Mouse (Mus musculus): Measurements from ENCODE around the gene Slc16a9. TPM values are rescaled to one million over a fixed set of nuclear protein-coding genes. Genes with fewer than 3 reads are reported as not detected.
"Not testable (repeated sequence)": the region's sequence is repeated elsewhere in the genome, so short reads cannot be mapped to it uniquely, and the experiment has no call there.

Gene Slc16a9
- polyA plus RNA-seq (2012; rRNA removed): 5.0 and 6.0 TPM in 2 replicates

DNA sequence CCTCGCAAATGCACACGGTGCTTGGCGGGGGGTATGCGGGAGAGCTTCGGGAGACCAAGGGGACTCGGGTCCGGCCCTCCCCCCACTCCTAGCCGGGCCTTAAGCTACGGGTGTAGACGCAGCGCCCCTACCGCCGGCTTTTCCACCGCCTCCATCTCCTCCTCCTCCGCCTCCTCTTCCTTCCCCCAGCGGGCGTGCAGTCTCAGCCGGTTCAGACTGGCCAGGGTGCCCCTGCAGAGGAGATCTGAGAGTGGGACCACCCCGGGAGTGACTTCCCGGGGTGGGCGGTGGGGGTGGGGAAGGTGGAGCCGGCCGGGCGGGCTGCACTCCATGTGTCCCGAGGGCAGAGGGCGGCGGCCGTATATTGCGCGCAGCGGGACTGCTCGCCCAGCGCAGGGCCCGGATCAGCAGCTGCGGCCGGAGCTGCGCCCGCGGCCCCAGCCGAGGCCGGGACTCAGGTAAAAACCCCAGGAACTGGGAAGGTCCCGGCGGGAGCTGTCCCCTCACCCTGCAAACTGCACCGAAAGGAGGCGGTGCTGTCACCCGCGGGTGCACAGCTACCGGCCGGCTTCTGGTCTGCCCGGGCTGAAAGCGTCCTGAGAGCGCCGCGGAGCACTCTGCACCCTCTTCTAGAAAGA is at the start of gene Slc16a9:
Gene Slc16a9, plus strand, starts transcription at position 180 of the 638 bp plus-strand sequence.
- DNase-seq (ENCODE audit: low read depth): no peak

- no peak for DNase-seq (ENCODE audit: low read depth)
Measured at GRCm38 (mm10) chr10:70195279-70195678, 49.6 kb upstream of the Slc16a9 start.

- no peak for DNase-seq (ENCODE audit: low read depth)
Measured at GRCm38 (mm10) chr10:70195786-70196185, 49.1 kb upstream of the Slc16a9 start.

DNA sequence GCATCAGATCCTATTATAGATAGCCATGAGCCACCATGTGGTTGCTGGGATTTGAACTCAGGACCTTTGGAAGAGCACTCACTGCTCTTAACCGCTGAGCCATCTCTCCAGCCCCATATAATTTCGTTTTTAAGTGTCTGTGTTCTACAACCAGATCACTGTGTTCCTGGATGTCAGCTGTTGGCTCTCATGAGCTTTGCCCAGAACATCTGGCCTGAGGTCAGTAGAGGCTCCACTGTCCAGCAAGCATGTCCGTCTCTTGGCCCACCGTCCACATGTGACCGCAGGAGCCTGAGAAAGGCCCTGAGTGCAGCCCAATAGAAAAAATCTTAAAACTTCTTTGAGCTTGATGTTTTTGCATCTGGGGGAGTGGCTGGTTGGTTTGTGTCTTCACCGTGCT is 48.2 kb upstream of the Slc16a9 start:
- no peak for DNase-seq (ENCODE audit: low read depth)

- DNase-seq (ENCODE audit: low read depth): no peak
Measured at GRCm38 (mm10) chr10:70197601-70198000, 47.3 kb upstream of the Slc16a9 start.

GRCm38 (mm10) chr10:70198012-70198411 is 46.9 kb upstream of the Slc16a9 start:
- no peak for DNase-seq (ENCODE audit: low read depth)

- no peak for DNase-seq (ENCODE audit: low read depth)
Measured at GRCm38 (mm10) chr10:70198951-70199463, 45.9 kb upstream of the Slc16a9 start.

- no peak for DNase-seq (ENCODE audit: low read depth)
Measured at GRCm38 (mm10) chr10:70199466-70200210, 45.3 kb upstream of the Slc16a9 start.

- DNase-seq (ENCODE audit: low read depth): no peak
Measured at GRCm38 (mm10) chr10:70200889-70201500, 43.9 kb upstream of the Slc16a9 start.

DNA sequence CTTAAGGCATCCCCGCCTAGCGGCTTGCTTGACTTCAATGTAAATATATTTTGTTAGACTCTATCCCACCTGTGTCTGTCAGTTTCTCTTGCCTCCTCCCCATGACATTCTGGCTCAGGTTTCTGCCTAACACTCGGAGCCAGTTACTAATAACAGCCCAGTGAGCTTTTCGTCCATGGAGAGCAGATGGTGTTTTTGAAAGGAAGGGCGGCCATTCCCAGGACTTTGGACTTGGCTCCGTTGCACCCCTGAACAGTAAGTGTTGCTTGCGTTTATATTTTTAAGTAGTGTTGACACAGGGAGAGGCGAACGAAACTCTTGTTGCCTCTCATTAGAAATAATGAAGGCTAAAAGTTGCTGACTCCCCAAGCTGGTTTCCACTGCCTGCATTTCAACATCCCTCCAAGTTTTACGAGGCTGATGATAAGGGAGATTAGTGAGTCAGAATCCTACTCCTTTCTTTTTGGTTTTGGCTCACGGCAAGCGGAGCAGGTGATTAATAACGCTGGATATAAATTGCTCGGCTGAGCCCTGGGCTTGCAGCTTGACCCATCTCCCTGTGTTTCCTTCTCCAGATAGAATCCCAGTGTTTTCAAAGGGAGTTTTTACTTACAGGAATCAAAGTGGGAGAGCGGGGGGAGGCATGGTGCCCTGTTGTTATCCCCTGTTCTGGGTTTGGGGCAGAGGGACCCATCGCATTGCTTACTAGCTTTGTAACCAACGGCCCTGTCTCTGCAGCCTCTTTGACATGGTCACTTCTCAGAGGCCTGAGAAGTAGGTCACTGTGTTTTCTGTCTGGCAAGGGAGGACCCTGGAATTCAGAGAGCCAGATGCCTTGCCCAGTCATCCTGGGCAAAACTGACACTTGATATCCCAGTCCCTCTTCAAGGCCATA is 40.1 kb upstream of the Slc16a9 start, which contains the start of gene Mrln:
Gene Mrln, plus strand, starts transcription at position 160 of the 895 bp plus-strand sequence.
- DNase-seq (ENCODE audit: low read depth): peak; percentile 84

DNA sequence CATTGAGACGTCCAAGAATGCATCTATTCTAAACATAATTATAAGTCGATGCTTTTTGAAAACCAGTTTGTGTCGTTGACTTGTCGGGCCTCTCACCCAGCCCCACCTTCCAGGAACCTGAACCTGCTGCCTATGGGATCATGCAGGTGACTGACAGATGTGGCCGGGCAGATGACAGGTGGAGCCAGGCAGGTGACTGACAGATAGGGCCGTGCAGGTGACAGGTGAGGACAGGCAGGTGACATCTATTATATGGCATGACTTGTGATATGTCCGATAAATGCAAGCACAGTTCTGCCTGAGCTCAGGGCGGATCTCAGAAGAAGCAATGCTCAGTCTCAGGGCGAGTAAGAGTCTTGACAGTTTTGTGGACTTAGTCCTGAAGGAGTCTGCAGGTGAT is 33.6 kb upstream of the Slc16a9 start:
- DNase-seq (ENCODE audit: low read depth): no peak

GRCm38 (mm10) chr10:70220971-70221370 is 23.9 kb upstream of the Slc16a9 start:
- no peak for DNase-seq (ENCODE audit: low read depth)

DNA sequence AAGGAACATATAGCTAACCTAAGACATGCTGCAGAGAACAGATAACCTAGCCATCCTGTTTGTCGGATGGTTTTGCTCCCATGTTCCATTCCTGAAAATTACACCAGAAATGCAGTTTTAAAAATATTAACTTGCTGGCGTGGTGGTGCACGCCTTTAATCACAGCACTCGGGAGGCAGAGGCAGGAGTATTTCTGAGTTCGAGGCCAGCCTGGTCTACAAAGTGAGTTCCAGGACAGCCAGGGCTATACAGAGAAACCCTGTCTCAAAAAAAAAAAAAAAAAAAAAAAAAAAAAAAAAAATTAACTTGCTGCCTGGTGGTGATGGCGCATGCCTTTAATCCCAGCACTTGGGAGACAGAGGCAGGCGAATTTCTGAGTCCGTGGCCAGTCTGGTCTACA is 22.7 kb upstream of the Slc16a9 start:
- not testable (repeated sequence) for DNase-seq (ENCODE audit: low read depth)

DNA sequence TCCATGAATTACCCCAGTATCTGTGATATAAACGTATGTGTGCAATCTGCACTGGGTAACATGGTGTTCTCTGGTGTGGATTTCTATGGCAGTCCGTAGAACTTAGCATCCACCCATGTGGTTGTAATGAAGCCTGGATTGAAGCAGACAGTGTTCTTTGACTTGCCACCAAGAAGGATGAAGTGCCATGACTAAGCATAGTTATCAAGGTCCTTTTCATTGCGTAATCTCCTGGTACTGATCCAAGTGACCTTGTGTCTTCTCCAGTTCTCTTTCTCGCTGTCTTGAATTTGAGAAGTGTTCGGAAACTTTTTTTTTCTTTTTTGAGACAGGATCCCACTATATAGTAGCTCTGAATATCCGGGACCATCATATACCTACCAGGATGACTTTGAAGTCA is 20.3 kb upstream of the Slc16a9 start:
- no peak for DNase-seq (ENCODE audit: low read depth)

- no peak for DNase-seq (ENCODE audit: low read depth)
Measured at GRCm38 (mm10) chr10:70225760-70226159, 19.1 kb upstream of the Slc16a9 start.

DNA sequence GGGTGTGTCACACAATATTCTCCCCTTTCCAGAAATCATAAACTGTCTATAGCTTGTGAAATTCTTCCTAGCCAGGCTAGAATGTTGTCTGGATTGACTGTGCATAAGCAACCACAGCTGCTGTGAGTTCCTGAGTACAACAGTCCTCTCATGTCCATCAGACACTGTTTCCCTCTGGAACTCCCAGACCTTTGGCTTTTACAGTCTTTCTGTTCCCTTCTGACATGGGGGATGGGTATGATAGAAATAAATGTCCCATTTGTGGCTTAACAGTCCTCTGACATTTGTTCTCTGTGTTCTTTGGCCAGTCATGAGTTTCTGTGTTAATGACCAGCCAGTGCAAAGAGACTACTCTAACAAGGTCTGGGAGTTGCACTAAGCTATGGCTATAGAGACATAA is 18.3 kb upstream of the Slc16a9 start:
- no peak for DNase-seq (ENCODE audit: low read depth)

GRCm38 (mm10) chr10:70230352-70230751 is 14.5 kb upstream of the Slc16a9 start:
- DNase-seq (ENCODE audit: low read depth): no peak

- no peak for DNase-seq (ENCODE audit: low read depth)
Measured at GRCm38 (mm10) chr10:70237936-70238335, 7.0 kb upstream of the Slc16a9 start.

- peak; percentile 91 for DNase-seq (ENCODE audit: low read depth)
Measured at GRCm38 (mm10) chr10:70242751-70243444, 2.0 kb upstream of the Slc16a9 start.

- no peak for DNase-seq (ENCODE audit: low read depth)
Measured at GRCm38 (mm10) chr10:70245559-70245945, 652 bp downstream of the Slc16a9 start.

DNA sequence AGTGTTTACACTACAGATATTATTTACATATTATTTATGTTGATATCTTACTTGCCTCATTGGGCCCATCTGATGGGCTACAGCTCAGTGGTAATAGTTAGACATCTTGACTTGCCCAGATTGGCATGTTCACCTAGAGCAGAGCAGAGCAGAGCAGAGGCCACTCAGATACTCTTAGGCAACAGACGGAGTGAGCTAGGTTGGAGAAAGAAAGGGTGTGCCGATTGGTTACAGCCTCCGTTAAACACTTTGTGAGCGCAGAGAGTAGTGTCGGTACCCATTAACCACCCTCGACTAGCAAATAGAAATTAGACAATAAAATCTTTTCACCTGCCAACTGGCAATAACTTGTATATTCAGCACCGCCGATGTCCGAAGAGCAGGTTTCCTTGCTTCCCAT is 1.2 kb downstream of the Slc16a9 start:
- DNase-seq (ENCODE audit: low read depth): no peak
